Mouse (Mus musculus) central nervous system, embryonic 11.5 days (tissue): ENCODE results near the gene Galnt12. TPM values are rescaled to one million over a fixed set of nuclear protein-coding genes. Genes with fewer than 3 reads are reported as not detected.

Experiments
- polyA plus RNA-seq: library from polyadenylated mRNA; depleted of rRNA; stranded (reverse); fragments of >200 nt; gene quantifications from 2 replicates; pipeline ENCODE4 v1.2.3, GENCODE M21; 2012; rRNA removed

The Galnt12 gene
- 3.6 and 5.3 TPM in 2 replicates for polyA plus RNA-seq

DNA sequence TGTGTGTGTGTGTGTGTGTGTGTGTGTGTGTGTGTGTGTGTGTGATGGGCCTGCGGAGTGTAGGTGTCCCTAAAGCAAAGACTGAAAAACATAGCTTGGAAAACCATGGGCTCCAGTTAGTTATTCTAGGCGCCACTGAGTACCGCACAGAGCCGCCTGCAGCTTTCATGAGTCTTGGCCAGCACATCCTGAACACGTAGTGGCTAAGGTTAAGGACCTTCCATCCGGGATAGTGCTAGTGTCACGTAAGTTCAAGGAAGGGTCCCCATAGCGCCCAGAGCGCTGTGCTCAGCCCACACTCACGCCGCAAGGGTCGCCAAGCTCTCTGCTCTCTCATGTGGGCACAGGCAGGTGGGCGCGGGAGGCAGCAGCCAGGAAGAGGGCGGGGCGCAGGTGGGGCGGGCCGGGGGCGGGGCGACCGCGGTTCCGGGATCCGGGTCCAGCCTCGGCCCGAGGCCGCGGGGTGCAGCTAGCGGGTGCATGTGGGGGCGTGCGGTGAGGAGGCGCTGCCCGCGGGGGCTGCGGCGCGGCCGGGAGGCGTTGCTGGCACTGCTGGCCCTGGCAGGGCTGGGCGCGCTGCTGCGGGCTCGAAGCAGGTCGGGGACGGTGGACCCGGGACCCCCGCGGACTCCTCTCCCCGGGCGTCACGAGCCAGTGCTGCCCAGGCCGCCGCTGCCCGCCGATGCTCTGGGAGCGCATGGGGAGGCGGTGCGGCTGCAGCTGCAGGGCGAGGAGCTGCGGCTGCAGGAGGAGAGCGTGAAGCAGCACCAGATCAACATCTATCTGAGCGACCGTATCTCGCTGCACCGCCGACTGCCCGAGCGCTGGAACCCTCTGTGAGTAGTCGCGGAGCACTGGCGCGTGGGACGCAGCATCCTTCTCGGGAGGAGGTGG is at the start of gene Galnt12:
Gene Galnt12, plus strand, starts transcription at position 417 of the 894 bp plus-strand sequence.

DNA sequence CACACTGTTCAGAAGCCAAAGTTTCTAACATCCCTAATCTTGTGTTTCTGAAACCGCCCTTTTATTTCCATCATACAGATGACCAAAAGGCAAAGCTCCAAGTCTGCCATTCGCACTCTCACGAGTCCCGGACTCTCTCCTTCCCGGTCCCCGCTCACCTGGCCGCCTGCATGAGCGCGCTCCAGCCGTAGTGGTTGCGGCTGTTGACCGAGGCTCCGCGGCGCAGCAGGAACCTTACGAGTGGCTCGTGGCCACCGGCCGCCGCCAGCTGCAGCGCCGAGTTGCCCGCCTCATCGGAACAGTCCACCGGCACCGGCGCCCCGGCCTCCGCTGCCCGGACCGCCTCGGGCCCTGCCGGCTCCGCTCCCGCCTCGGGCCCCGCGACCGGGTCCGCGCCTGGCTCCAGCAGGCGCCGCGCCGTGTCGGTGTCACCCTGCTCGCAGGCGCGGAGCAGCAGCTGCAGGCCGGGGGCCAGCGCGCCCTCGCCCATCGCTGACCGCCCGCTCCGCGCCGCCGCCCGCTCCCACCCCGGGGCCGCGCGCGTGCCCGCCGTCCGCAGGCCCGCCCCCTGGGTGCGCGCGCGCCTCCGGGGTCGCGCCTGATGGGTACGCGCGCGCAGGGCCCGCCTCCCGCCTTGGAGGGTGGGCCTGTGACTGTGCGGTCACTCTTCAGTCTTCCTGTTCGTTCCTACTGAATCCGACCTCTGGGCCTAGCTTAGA is 34.8 kb upstream of the Galnt12 start, which contains the start of gene Anks6:
Gene Anks6, minus strand, starts transcription at position 637 of the 719 bp plus-strand sequence.

Other genes with a start within 250 kb of the Galnt12 start
- 0.80 and 0.88 TPM in 2 replicates for gene Gabbr2, start 100.0 kb upstream of the Galnt12 start, polyA plus RNA-seq
- 8.9 and 10.8 TPM in 2 replicates for gene Anks6, start 34.5 kb upstream of the Galnt12 start, polyA plus RNA-seq
- gene Col15a1, start 116.3 kb downstream of the Galnt12 start, polyA plus RNA-seq: 6.2 and 17.9 TPM in 2 replicates